Mouse (Mus musculus): Measurements from ENCODE around the gene Ankrd63.

- no peak for TF ChIP-seq CTCF (IDR thresholded peaks at IDR 0.05; ENCODE audit: low read depth)
- TF ChIP-seq EP300 (IDR thresholded peaks at IDR 0.05; ENCODE audit: low read depth) = no peak
Observed at GRCm38 (mm10) chr2:118696451-118697308, 7.1 kb downstream of the Ankrd63 start.
